Mouse (Mus musculus) megakaryocyte, embryonic 14.5 days (primary cell): ENCODE measurements at regions not wholly inside any gene's neighbourhood (a gene's known extent, or its start where the extent isn't known, plus 50 kb on each side); places are given as distances from the start of the nearest gene placed in this dataset.

Experiments
- FLI1 ChIP-seq: IDR thresholded peaks from 2 replicates; pipeline ENCODE4 v1.6.1; 2012; ENCODE audit warnings: low read length, inconsistent platforms, mixed read lengths
- GATA1 ChIP-seq: IDR thresholded peaks from 3 replicates; pipeline ENCODE4 v1.6.1; 2012; ENCODE audit warnings: mixed read lengths, low read length, inconsistent platforms, borderline replicate concordance

- TF ChIP-seq GATA1 (no peak), FLI1 (no peak)
Observed at GRCm38 (mm10) chr9:67633026-67633741, 73.7 kb upstream of the Tln2 start.
